Mouse (Mus musculus) small intestine, adult 10 weeks (tissue): ENCODE results near the gene Snx30. TPM values are rescaled to one million over a fixed set of nuclear protein-coding genes. Genes with fewer than 3 reads are reported as not detected.

ENCODE experiments used
- polyA plus RNA-seq: library from polyadenylated mRNA; stranded (reverse); fragments of 350-450 nt; fragmentation: Illumina TruSeq; extraction: RNeasy Lipid Tissue Mini Kit (QIAGEN cat#74804); gene quantifications from one replicate; pipeline ENCODE4 v1.2.3, GENCODE M21; 2014; ENCODE audit warnings: low replicate concordance

The Snx30 gene
- 1.9 TPM for polyA plus RNA-seq

GRCm38 (mm10) chr4:59805181-59805967 is at the start of gene Snx30:
Snx30 (plus strand) TSS chr4:59805840.

GRCm38 (mm10) chr4:59801489-59801888 is 4.2 kb upstream of the Snx30 start, which contains the start of gene Inip:
Inip (minus strand) TSS chr4:59801589.

GRCm38 (mm10) chr4:59914608-59915403 is 109.2 kb downstream of the Snx30 start, which contains the start of gene Slc46a2:
Slc46a2 (minus strand) TSS chr4:59915056.

Other genes with a start within 250 kb of the Snx30 start
- 104 TPM for gene Hsdl2, start 224.3 kb upstream of the Snx30 start, polyA plus RNA-seq
- gene E130308A19Rik, start 179.6 kb upstream of the Snx30 start, polyA plus RNA-seq: 1.4 TPM
- 31.3 TPM for gene Inip, start 4.3 kb upstream of the Snx30 start, polyA plus RNA-seq
- not detected for gene Slc46a2, start 109.2 kb downstream of the Snx30 start, polyA plus RNA-seq
- not detected for gene Mup4, start 154.9 kb downstream of the Snx30 start, polyA plus RNA-seq
- gene Mup6, start 158.5 kb downstream of the Snx30 start, polyA plus RNA-seq: not detected